Mouse (Mus musculus): ENCODE data around the gene Gm20388.
A peak's percentile ranks its signal among the peaks of the same experiment; 100 is the strongest.
"Not testable (repeated sequence)": the region's sequence is repeated elsewhere in the genome, so short reads cannot be mapped to it uniquely, and the experiment has no call there.

GRCm38 (mm10) chr8:120334261-120334660 lies 423.6 kb downstream of the Gm20388 start:
- not testable (repeated sequence) for TF ChIP-seq MAFK (IDR thresholded peaks at IDR 0.05; ENCODE audit: insufficient read depth, low read depth, low read length); ZC3H11A (IDR thresholded peaks at IDR 0.05; ENCODE audit: borderline replicate concordance, low read depth, low read length); CHD2 (IDR thresholded peaks at IDR 0.05; ENCODE audit: low read depth, low read length)
- 0 out of 2 replicates have a peak, but pooled peaks have one; percentile 5 for TF ChIP-seq ZNF384 (IDR thresholded peaks at IDR 0.05; ENCODE audit: low read depth, low read length)
